Mouse (Mus musculus) kidney, embryonic 16.5 days (tissue): ENCODE data around the gene Bptf. TPM values are rescaled to one million over a fixed set of nuclear protein-coding genes. Genes with fewer than 3 reads are reported as not detected.

Source experiments
- ATAC-seq: fragments of 200-750 bp; cut with Nextera tagmentation; 2 replicates; pipeline ENCODE4 v1.8.0; 2017; ENCODE audit warnings: moderate TSS enrichment; ENCODE audit not compliant: low FRiP score, low TSS enrichment
- H3K27ac ChIP-seq: fragments of 300-500 bp; sonication (generic); 2 replicates; pipeline ENCODE4 v1.5.1; 2014; ENCODE audit warnings: low read length
- H3K27me3 ChIP-seq: fragments of 300-500 bp; sonication (generic); 2 replicates; pipeline ENCODE4 v1.6.1; 2014; ENCODE audit warnings: low read length, control low read depth, mixed read lengths; ENCODE audit not compliant: insufficient read depth
- H3K36me3 ChIP-seq: fragments of 300-500 bp; sonication (generic); 2 replicates; pipeline ENCODE4 v1.6.1; 2014; ENCODE audit warnings: low read length, control low read depth, mixed read lengths; ENCODE audit not compliant: insufficient read depth
- H3K4me1 ChIP-seq: fragments of 300-500 bp; sonication (generic); 2 replicates; pipeline ENCODE4 v1.6.1; 2014; ENCODE audit warnings: low read length, control low read depth, mixed read lengths; ENCODE audit not compliant: insufficient read depth
- H3K4me2 ChIP-seq: fragments of 300-500 bp; sonication (generic); replicated peaks from 2 replicates; pipeline ENCODE4 v1.6.1; 2014; ENCODE audit warnings: low read depth, low read length
- H3K4me3 ChIP-seq: fragments of 300-500 bp; sonication (generic); 2 replicates; pipeline ENCODE4 v1.5.1; 2014; ENCODE audit warnings: mild to moderate bottlenecking, low read length
- H3K9ac ChIP-seq: fragments of 300-500 bp; sonication (generic); replicated peaks from 2 replicates; pipeline ENCODE4 v1.6.1; 2014; ENCODE audit warnings: low read length
- H3K9me3 ChIP-seq: fragments of 300-500 bp; sonication (generic); 2 replicates; pipeline ENCODE4 v1.6.1; 2016; ENCODE audit warnings: low read length, control low read depth
- WGBS: fragments of 180-500 bp; shearing (Covaris S2); extraction: QIAGEN DNeasy Blood & Tissue Kit; methylation state at CpG from one replicate; pipeline ENCODE4 v1.1.7; 2014; 5-methylcytosine and 5-hydroxymethylcytosine counted together
- polyA plus RNA-seq: library from polyadenylated mRNA; unstranded; fragments of >200 nt; fragmentation: Nextera tagmentation; extraction: Ambion mirVana; gene quantifications from 2 replicates; pipeline ENCODE4 v1.2.1, GENCODE M21; 2015

The Bptf gene
- polyA plus RNA-seq, 1 experiment from 2014 or later, result 27.7 TPM

DNA sequence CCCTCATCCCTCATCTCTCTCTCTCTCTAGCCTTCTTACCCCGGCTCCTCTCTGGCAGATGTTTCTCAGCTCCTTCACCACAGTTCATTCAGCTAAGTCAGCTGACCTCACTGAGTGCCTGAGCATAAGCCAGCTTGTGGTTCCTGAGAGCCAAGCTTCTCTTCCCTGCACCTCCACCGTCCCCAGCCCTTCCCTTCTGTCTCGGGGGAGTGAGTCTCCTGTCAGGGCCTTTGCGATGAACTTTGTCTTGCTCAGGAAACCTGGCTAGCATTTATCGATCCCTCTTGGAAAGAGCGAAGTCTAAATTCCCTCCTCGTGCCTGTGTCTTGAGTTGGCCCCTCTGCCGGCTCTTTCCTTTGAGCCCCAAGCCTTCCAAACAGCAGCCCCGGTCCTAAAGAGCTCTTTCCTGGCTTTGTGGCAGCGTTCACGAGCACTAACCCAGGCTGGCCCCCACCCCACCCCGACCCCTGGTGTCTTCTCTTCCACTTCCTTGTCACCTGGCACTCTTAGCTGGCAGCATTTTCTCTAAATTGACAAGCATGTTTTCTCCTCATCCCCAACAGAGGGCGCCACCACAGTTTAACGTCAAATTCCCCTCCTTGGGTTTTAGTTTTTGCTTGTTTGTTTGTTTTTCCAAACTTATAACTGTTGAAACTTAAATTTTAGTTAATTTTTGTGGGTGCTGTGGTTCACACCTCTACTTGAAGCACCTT lies 117.2 kb downstream of the Bptf start:
- H3K27me3 ChIP-seq, result no peaks in the 10 kb centered on the region
- H3K27ac ChIP-seq, result no peak overlapping the region
- H3K36me3 ChIP-seq, result no peaks in the 10 kb centered on the region
- peaks cover 7% of the 10 kb centered on the region for H3K4me1 ChIP-seq
- no peak for ATAC-seq
- 43% methylated on average over 14 of the region's 14 CpGs for WGBS
- no peak overlapping the region for H3K9ac ChIP-seq
- no peaks in the 10 kb centered on the region for H3K9me3 ChIP-seq
- H3K4me2 ChIP-seq, result no peak overlapping the region
- no peak overlapping the region for H3K4me3 ChIP-seq

- WGBS, result 83% methylated on average over 11 of the region's 11 CpGs
- no peak overlapping the region for H3K4me2 ChIP-seq
- no peaks in the 10 kb centered on the region for H3K9me3 ChIP-seq
- H3K4me1 ChIP-seq, result peaks cover 7% of the 10 kb centered on the region
- H3K4me3 ChIP-seq, result no peak overlapping the region
- no peaks in the 10 kb centered on the region for H3K27me3 ChIP-seq
- H3K36me3 ChIP-seq, result no peaks in the 10 kb centered on the region
- ATAC-seq, result no peak
- H3K9ac ChIP-seq, result no peak overlapping the region
- H3K27ac ChIP-seq, result no peak overlapping the region
Observed at GRCm38 (mm10) chr11:107014020-107014585, 117.8 kb downstream of the Bptf start.

DNA sequence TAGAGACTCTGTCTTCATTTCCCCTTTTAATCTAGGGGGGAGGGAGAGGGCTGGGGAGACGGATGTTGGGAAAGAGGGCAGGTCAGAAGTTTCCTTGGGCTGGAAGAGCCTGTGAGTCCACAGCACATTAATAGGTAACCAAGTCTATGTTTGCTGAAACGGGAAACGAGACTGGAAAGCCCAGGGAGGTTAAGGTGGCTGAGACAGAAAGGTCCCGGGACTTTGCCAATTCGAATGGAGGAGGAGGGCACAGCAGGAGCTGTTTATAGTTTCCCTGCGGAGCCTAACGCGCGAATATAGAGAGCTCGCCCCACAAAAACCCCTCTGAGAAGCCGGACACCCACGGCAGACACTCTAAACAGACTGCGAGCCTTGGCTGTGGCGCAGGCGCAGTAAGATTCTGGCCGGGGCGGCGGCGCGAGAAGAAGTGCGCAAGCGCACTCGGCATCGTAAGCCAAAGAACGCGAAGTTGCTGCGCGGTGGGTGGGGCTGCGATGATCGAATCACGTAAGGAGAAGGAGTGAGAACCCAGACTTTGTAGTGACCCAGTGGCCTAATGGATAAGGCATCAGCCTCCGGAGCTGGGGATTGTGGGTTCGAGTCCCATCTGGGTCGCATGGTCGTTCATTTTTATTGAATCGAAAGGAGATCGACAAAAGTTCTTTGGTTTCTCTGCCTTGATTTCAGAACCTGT lies 119.5 kb downstream of the Bptf start:
- WGBS, result under 1% methylated on average over 37 of the region's 37 CpGs
- peak; percentile 93 for ATAC-seq
- H3K4me2 ChIP-seq, result peak overlapping the region; percentile 67

GRCm38 (mm10) chr11:107011669-107012323 lies 120.1 kb downstream of the Bptf start:
- peak overlapping the region; percentile 67 for H3K4me2 ChIP-seq

More for the DNA sequence above, 119.5 kb downstream of the Bptf start:
- Histone ChIP-seq H3K36me3 (no peaks in the 10 kb centered on the region), H3K27me3 (no peaks in the 10 kb centered on the region), H3K4me1 (peaks cover 7% of the 10 kb centered on the region), H3K9me3 (no peaks in the 10 kb centered on the region), H3K4me3 (peak overlapping the region; percentile 67), H3K27ac (peak overlapping the region; percentile 99), H3K9ac (peak overlapping the region; percentile 81)

GRCm38 (mm10) chr11:107011171-107011570 lies 120.8 kb downstream of the Bptf start:
- peak overlapping the region; percentile 67; the same call in 1 of the 2 replicates for H3K4me2 ChIP-seq
- no peak overlapping the region for H3K9ac ChIP-seq
- H3K9me3 ChIP-seq, result no peaks in the 10 kb centered on the region
- WGBS, result 78% methylated on average over 7 of the region's 7 CpGs
- no peaks in the 10 kb centered on the region for H3K27me3 ChIP-seq
- H3K4me1 ChIP-seq, result peaks cover 7% of the 10 kb centered on the region
- H3K36me3 ChIP-seq, result no peaks in the 10 kb centered on the region
- no peak overlapping the region for H3K27ac ChIP-seq
- ATAC-seq, result no peak
- no peak overlapping the region for H3K4me3 ChIP-seq

More at GRCm38 (mm10) chr11:107011669-107012323, 120.1 kb downstream of the Bptf start:
- Histone ChIP-seq H3K27me3 (no peaks in the 10 kb centered on the region), H3K4me1 (peaks cover 7% of the 10 kb centered on the region), H3K36me3 (no peaks in the 10 kb centered on the region), H3K9ac (peak overlapping the region; percentile 81), H3K9me3 (no peaks in the 10 kb centered on the region), H3K4me3 (peak overlapping the region; percentile 67), H3K27ac (peak overlapping the region; percentile 99)
- ATAC-seq, result no peak
- 19% methylated on average over 18 of the region's 18 CpGs for WGBS

- Histone ChIP-seq H3K4me1 (peaks cover 7% of the 10 kb centered on the region), H3K4me3 (no peak overlapping the region), H3K9ac (no peak overlapping the region), H3K4me2 (no peak overlapping the region), H3K27ac (no peak overlapping the region), H3K27me3 (no peaks in the 10 kb centered on the region), H3K36me3 (no peaks in the 10 kb centered on the region), H3K9me3 (no peaks in the 10 kb centered on the region)
- ATAC-seq, result no peak
- 95% methylated on average over 3 of the region's 3 CpGs for WGBS
Observed at GRCm38 (mm10) chr11:107010447-107010846, 121.5 kb downstream of the Bptf start.

GRCm38 (mm10) chr11:107005538-107005937 lies 126.4 kb downstream of the Bptf start:
- Histone ChIP-seq H3K27ac (no peak overlapping the region), H3K27me3 (no peaks in the 10 kb centered on the region), H3K4me3 (no peak overlapping the region), H3K4me2 (no peak overlapping the region), H3K9ac (no peak overlapping the region), H3K9me3 (no peaks in the 10 kb centered on the region), H3K4me1 (no peaks in the 10 kb centered on the region), H3K36me3 (no peaks in the 10 kb centered on the region)
- ATAC-seq, result no peak
- WGBS, result 90% methylated on average over 1 of the region's 1 CpGs

DNA sequence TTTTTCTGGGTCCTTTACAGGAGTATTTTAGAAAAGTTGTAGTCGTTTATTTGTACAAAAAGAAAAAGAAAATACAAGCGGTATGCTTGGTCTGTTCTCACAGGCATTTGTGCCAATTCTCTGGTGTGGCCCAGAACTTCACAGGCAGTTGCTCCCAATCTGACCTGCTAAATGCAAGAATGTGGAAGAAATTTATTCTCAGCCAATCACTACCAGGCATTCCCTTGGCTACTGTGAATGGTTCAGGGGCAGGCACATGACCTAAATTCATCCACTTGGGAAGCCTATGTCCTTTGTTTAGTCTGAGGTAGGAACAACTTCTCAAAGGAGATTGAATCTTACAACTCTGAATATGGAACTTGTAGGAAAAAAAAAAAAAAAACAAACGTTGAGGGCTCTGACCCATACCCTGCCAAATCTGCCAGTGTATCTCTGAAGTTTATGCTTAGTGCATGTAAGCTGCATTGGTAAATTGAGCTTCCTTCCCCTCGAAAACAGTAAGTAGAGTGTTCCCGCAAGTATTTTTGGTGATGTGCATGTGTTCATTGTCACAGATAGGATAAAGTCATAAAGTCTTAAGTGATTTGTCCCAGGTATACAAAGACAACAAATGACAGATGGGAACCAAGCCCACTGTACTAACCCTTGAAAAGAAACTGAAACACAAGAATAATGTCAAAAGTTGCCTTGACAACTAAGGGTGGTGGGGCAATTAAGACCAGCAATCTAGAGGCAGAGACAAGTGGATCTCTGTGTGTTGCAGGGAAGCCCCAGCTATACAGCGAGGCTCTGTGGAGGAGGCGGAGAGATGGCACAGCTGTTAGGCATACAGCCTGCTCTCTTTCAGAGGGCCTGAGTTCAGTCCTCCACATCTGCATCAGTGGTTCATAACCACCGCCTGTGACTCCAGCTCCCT lies 129.9 kb downstream of the Bptf start:
- Histone ChIP-seq H3K9ac (no peak overlapping the region), H3K27me3 (no peaks in the 10 kb centered on the region), H3K4me3 (no peak overlapping the region), H3K4me2 (no peak overlapping the region), H3K9me3 (no peaks in the 10 kb centered on the region), H3K36me3 (no peaks in the 10 kb centered on the region; the same call in 1 of the 2 replicates), H3K27ac (peak overlapping the region; percentile 40), H3K4me1 (peaks cover 5% of the 10 kb centered on the region; the same call in 1 of the 2 replicates)
- 46% methylated on average over 7 of the region's 8 CpGs for WGBS
- ATAC-seq, result no peak
